Mouse (Mus musculus) v-Abl transformed pro-B cells (cell line): Measurements from ENCODE around the gene Olfr944.

ENCODE experiments used
- in situ Hi-C, 2 experiments: fragments of 400-800 bp; cut with MboI; formaldehyde crosslinking; loops; one replicate each; pipeline ENCODE4 v1.15.1; 2025; ENCODE audit not compliant: unreplicated experiment in 2 of 2

Gene Olfr944

DNA sequence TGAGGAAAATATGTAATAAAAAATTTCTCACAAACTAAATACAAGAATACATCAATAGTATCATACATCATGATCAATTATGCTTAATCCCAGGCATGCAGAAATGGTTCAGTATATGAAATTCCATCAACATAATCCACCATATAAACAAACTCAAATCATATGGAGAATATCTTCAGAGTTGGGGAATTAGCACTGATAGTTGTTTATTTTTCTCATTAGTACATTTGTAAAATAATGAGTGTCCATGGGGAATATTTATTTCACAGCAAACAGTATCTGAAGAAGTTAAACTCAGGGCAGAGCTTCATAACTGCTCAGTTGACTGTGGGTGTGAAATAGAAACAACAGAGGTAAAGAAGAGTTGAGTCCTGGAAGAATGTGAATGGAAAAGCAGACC is at the start of gene Olfr944:
TSS of gene Olfr944 (plus strand) at position 301 of the 400 bp plus-strand sequence.
- in situ Hi-C loops, result no loop called here

DNA sequence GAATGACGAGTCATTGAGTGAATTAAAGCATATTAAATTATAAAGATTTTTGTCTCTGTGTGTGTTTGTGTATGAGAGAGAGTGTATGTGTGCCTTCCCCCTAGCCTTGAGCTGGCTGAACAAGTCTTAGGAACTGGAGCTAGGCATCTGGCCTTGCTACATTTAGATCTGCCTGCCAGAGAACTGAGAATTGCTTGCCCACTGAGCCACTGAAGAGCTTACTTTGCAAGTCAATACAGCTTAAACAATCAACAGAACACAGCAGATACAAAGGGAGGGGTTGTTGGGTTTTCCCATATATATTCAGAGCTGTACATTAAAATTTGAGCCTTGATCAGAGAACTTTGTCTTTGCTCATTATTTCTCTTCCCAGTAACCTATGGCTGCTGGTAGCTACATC is 49.3 kb upstream of the Olfr944 start:
- in situ Hi-C loops, result no loop called here

DNA sequence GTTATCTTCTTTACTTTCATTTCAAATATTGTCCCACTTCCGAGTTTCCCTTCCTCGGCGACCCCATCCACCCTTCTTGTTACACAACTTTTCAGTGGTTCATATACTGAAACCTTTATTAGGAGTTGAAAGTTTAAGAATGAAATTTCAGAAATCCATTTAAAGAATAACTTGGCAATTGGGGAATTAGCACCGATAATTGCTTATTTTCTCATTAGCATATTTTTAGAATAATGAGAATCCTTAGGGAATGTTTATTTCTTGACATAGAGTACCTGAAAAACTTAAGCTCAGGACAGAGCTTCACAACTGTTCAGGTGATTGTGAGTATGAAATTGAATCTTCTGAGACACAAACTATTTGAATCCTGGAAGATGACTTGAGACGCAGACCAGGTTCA is 35.7 kb upstream of the Olfr944 start, which contains the start of gene Olfr943:
TSS of gene Olfr943 (plus strand) at position 301 of the 400 bp plus-strand sequence.
- in situ Hi-C loops, result no loop called here

DNA sequence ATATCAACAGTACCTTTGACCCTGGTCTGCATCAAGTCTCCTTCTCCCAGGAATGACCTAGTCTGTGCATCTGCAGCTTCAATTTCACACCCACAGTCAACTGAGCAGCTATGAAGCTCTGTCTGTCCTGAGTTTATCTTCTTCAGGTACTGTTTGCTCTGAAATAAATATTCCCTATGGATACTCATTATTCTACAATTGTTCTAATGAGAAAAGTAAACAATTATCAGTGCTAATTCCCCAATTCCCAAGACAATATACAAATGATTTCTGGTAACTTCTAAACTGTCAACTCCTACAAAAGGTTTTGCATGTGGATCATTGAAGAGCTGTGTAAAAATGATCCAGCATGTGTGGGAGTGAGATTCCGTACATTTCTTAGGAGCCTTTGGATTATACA is 48.2 kb downstream of the Olfr944 start, which contains the start of gene Olfr1537:
TSS of gene Olfr1537 (minus strand) at position 101 of the 400 bp plus-strand sequence.
- in situ Hi-C loops, result no loop called here
